Mouse (Mus musculus) embryonic fibroblast, embryonic 13.5 days (primary cell): Measurements from ENCODE around the gene Olfr213.
"Not testable (repeated sequence)": the region's sequence is repeated elsewhere in the genome, so short reads cannot be mapped to it uniquely, and the experiment has no call there.

Source experiments
- CTCF ChIP-seq: IDR thresholded peaks from 2 replicates; pipeline ENCODE4 v1.5.1; 2011; ENCODE audit warnings: mild to moderate bottlenecking, control low read depth, low read length, moderate library complexity, borderline replicate concordance; ENCODE audit not compliant: insufficient read depth
- POLR2A ChIP-seq: IDR thresholded peaks from 2 replicates; pipeline ENCODE4 v1.6.1; 2011; ENCODE audit warnings: low read depth, mild to moderate bottlenecking, control low read depth, low read length, moderate library complexity

DNA sequence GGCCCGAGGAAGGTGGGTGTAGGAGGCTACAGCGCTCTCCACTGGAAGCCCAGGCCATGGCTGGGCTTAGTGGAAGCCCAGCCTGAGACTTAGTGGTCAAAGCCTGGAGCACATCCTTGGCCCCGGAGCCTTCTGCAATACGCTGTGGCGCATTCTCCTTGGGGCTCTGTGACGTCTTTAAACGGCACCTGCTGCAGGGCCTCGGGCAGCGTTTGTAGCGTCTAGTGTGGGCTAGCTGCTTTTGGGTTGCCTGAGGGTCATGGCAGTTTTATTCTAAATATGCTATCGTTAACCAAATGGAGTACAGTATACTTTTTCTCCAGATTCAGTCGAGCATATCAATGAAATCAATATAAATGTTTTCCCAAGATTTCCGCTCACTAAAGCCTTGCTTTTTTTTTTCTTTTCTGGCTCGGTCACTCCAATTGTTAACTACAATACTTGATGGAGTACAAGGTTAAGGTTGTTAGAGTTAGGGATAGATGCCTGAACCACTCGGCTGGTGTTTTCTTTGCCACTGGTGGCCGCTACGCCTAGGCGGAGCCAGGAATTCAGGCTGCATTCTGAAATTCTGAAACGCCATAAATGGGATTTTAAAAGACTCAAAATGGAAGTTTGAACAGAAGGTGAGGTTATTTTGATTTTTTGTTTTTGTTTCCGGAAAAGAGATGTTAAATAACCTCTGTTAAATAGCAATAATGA is 31.8 kb upstream of the Olfr213 start, which contains the start of gene Olfr212:
- not testable (repeated sequence) for TF ChIP-seq POLR2A, CTCF
